Mouse (Mus musculus) cerebellum, adult 9-10 months (tissue): ENCODE data around the gene Slco1c1.
A peak's percentile ranks its signal among the peaks of the same experiment; 100 is the strongest.

Experiments
- DNase-seq: peaks from one replicate; pipeline ENCODE4 v3.0.0; 2022

The Slco1c1 gene

GRCm38 (mm10) chr6:141523747-141524640, at the start of gene Slco1c1:
Slco1c1 (plus strand) TSS chr6:141524368.
- no peak for DNase-seq

GRCm38 (mm10) chr6:141474696-141475095, 49.5 kb upstream of the Slco1c1 start:
- DNase-seq = no peak

GRCm38 (mm10) chr6:141485302-141486021, 38.7 kb upstream of the Slco1c1 start:
- DNase-seq = no peak

GRCm38 (mm10) chr6:141487266-141487665, 36.9 kb upstream of the Slco1c1 start:
- DNase-seq = peak; percentile 34

- peak; percentile 10 for DNase-seq
Measured at GRCm38 (mm10) chr6:141488619-141489018, 35.5 kb upstream of the Slco1c1 start.

- DNase-seq = no peak
Measured at GRCm38 (mm10) chr6:141494909-141495308, 29.3 kb upstream of the Slco1c1 start.

- no peak for DNase-seq
Measured at GRCm38 (mm10) chr6:141495634-141496418, 28.3 kb upstream of the Slco1c1 start.

- DNase-seq = no peak
Measured at GRCm38 (mm10) chr6:141499511-141499910, 24.7 kb upstream of the Slco1c1 start.

- DNase-seq = no peak
Measured at GRCm38 (mm10) chr6:141501171-141501570, 23.0 kb upstream of the Slco1c1 start.

- DNase-seq = no peak
Measured at GRCm38 (mm10) chr6:141522541-141522940, 1.6 kb upstream of the Slco1c1 start.

GRCm38 (mm10) chr6:141525787-141526186, 1.6 kb downstream of the Slco1c1 start:
- no peak for DNase-seq

GRCm38 (mm10) chr6:141530865-141531264, 6.7 kb downstream of the Slco1c1 start:
- DNase-seq = no peak

GRCm38 (mm10) chr6:141537298-141537697, 13.1 kb downstream of the Slco1c1 start:
- DNase-seq = no peak

GRCm38 (mm10) chr6:141541136-141541535, 17.0 kb downstream of the Slco1c1 start:
- DNase-seq = no peak

- no peak for DNase-seq
Measured at GRCm38 (mm10) chr6:141543344-141543743, 19.2 kb downstream of the Slco1c1 start.

GRCm38 (mm10) chr6:141558118-141558517, 34.0 kb downstream of the Slco1c1 start:
- no peak for DNase-seq

- DNase-seq = no peak
Measured at GRCm38 (mm10) chr6:141567366-141567765, 43.2 kb downstream of the Slco1c1 start.

- peak; percentile 9 for DNase-seq
Measured at GRCm38 (mm10) chr6:141567852-141568558, 43.8 kb downstream of the Slco1c1 start.

GRCm38 (mm10) chr6:141568559-141568946, 44.4 kb downstream of the Slco1c1 start:
- no peak for DNase-seq

GRCm38 (mm10) chr6:141576646-141577200, 52.6 kb downstream of the Slco1c1 start:
- DNase-seq = no peak

GRCm38 (mm10) chr6:141584791-141585403, 60.7 kb downstream of the Slco1c1 start:
- DNase-seq = no peak

GRCm38 (mm10) chr6:141590002-141590401, 65.8 kb downstream of the Slco1c1 start:
- DNase-seq = no peak
